ENCODE assay signal across 22 mouse cellular contexts in genomic region chr7:133937473-133937872, GRCm38 (mm10).
DNase-seq lines count a peak whose midpoint lies in the region; ATAC-seq and TF ChIP-seq lines count a peak whose summit lies in the region.
"Had no signal": no experiment of that assay in that cellular context is flagged by ENCODE, and none has a peak within 500 bp of the region (broad histone marks: within the 10 kb centered on the region; RNA-seq: fewer than 3 reads in every experiment).

No protein-coding gene starts in this region.

- no peak overlapping the region for H3K4me3 ChIP-seq in hindbrain, embryonic 10.5 days
- H3K4me3 ChIP-seq in hindbrain, postnatal 0 days (ENCODE audit: low read length): no peak overlapping the region
- H3K4me3 ChIP-seq: embryonic facial prominence, embryonic 12.5 days; embryonic facial prominence, embryonic 15.5 days; forebrain, embryonic 12.5 days; gastrocnemius, adult 2 months had no signal

- ATAC-seq in hindbrain, postnatal 0 days: no peak
- ATAC-seq: forebrain, embryonic 16.5 days; intestine, postnatal 0 days had no signal

- peak overlapping the region; percentile 35; the same call in 1 of the 2 replicates for H3K27ac ChIP-seq in hindbrain, embryonic 10.5 days
- no peak overlapping the region for H3K27ac ChIP-seq in hindbrain, postnatal 0 days
- H3K27ac ChIP-seq: embryonic facial prominence, embryonic 12.5 days; embryonic facial prominence, embryonic 15.5 days; forebrain, embryonic 12.5 days; gastrocnemius, adult 2 months; hindbrain, embryonic 14.5 days had no signal

- H3K9me3 ChIP-seq in hindbrain, embryonic 10.5 days: no peaks in the 10 kb centered on the region
- H3K9me3 ChIP-seq in hindbrain, postnatal 0 days (ENCODE audit: low read length): no peaks in the 10 kb centered on the region
- H3K9me3 ChIP-seq: embryonic facial prominence, embryonic 12.5 days; embryonic facial prominence, embryonic 15.5 days; forebrain, embryonic 12.5 days had no signal

- H3K4me2 ChIP-seq in hindbrain, postnatal 0 days (ENCODE audit: low read depth, low read length): no peak overlapping the region
- H3K4me2 ChIP-seq: embryonic facial prominence, embryonic 12.5 days; embryonic facial prominence, embryonic 15.5 days; forebrain, embryonic 12.5 days; heart, embryonic 11.5 days; hindbrain, embryonic 14.5 days had no signal

- no peak for DNase-seq in hindbrain, embryonic 10.5 days (ENCODE audit: low spot score)
- DNase-seq in hindbrain, postnatal 0 days (ENCODE audit: low spot score): no peak
- DNase-seq in 3T3-L1 (ENCODE audit: low read depth, low spot score): peak; percentile 44
- peak; percentile 28 for DNase-seq in Muller cell, postnatal 12 days (ENCODE audit: inconsistent ontology term)
- DNase-seq in frontal cortex, postnatal 36 days (ENCODE audit: low spot score in 2 of 2): no peak
- DNase-seq in left cerebral cortex, adult 9 months (ENCODE audit: low spot score in 2 of 2): no peak
- DNase-seq: adrenal gland, adult 2 months; adrenal gland, postnatal 14 days; cerebellum, adult 11 months; cerebellum, adult 2 months; cerebellum, adult 9-11 months; cerebellum, postnatal 25 days; gastrocnemius, adult 2 months; gastrocnemius, postnatal 14 days; heart, adult 11 months had no signal

- TF ChIP-seq CTCF in hindbrain, postnatal 0 days (IDR thresholded peaks at IDR 0.05; ENCODE audit: low read depth): no peak

- no peak overlapping the region for H3K9ac ChIP-seq in hindbrain, postnatal 0 days (replicated peaks; ENCODE audit: low read length)
- H3K9ac ChIP-seq: embryonic facial prominence, embryonic 12.5 days; embryonic facial prominence, embryonic 15.5 days; forebrain, embryonic 12.5 days; hindbrain, embryonic 14.5 days had no signal

- H3K27me3 ChIP-seq in hindbrain, embryonic 10.5 days (ENCODE audit: insufficient read depth, poor library complexity, severe bottlenecking): no peaks in the 10 kb centered on the region
- no peaks in the 10 kb centered on the region for H3K27me3 ChIP-seq in hindbrain, postnatal 0 days (ENCODE audit: insufficient read depth, low read length)
- H3K27me3 ChIP-seq: embryonic facial prominence, embryonic 12.5 days; embryonic facial prominence, embryonic 15.5 days; forebrain, embryonic 12.5 days had no signal

- H3K36me3 ChIP-seq in hindbrain, embryonic 10.5 days: no peaks in the 10 kb centered on the region
- H3K36me3 ChIP-seq in hindbrain, postnatal 0 days (ENCODE audit: insufficient read depth, low read length): no peaks in the 10 kb centered on the region
- H3K36me3 ChIP-seq: embryonic facial prominence, embryonic 12.5 days; embryonic facial prominence, embryonic 15.5 days; forebrain, embryonic 12.5 days had no signal

- 87% methylated on average over 3 of the region's 3 CpGs for WGBS in hindbrain, embryonic 10.5 days
- 89% methylated on average over 3 of the region's 3 CpGs for WGBS in hindbrain, postnatal 0 days

- peaks cover 11% of the 10 kb centered on the region for H3K4me1 ChIP-seq in hindbrain, embryonic 10.5 days (replicated peaks)
- peaks cover 9% of the 10 kb centered on the region for H3K4me1 ChIP-seq in hindbrain, postnatal 0 days (ENCODE audit: insufficient read depth, low read length)

Comparison
In these comparisons a context has a peak if more than half of its experiments do, and no peak if none do; other contexts are left out.
1. DNase-seq: peak in 3T3-L1 (single experiment) and Muller cell, postnatal 12 days (single experiment); none in hindbrain, embryonic 10.5 days (single experiment), hindbrain, postnatal 0 days (single experiment), frontal cortex, postnatal 36 days (0 of 2) and left cerebral cortex, adult 9 months (0 of 2).